Mouse (Mus musculus): ENCODE measurements around the gene Lbhd1.
"Not testable (repeated sequence)": the region's sequence is repeated elsewhere in the genome, so short reads cannot be mapped to it uniquely, and the experiment has no call there.

The Lbhd1 gene

DNA sequence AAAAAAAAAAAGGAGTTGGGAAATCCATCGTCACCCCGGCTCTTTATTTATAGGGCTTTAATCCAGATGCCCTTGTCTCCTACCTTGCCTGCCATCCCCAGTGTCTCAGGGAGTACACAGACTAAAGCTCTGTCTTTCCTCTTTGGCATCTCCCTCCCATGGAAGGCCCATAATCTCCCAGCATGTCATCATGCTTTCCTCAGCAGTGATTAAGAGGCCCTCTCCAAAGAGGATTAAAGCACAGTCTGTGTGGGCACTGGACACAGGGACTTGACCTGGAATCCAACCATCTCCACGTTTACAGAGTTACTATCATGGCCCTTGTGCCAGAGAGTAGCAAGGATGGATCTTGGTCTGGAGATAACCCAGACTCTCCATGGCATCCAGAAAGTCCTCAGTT is at the start of gene Lbhd1, which contains the start of gene Gm49403:
Gene Lbhd1 (plus strand): TSS at position 117 of the 400 bp plus-strand sequence.
Gene Gm49403 (plus strand): TSS at position 315 of the 400 bp plus-strand sequence.
- no peak for DNase-seq (ENCODE audit: extremely low read depth, low read depth)

DNA sequence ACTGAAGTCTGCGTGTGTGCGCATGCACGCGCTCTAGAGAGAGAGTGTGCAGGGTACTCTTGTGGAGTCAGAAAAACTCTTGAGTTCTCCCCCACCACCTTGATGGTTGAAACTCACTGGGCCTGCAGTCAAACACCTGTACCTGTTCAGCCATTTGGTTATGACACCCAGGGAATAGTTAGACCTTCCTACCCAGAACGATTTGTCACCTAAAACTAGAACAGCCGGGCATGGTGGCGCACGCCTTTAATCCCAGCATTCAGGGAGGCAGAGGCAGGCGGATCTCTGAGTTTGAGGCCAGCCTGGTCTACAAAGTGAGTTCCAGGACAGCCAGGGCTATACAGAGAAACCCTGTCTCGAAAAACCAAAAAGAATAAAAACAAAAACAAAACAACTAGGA is 47.2 kb upstream of the Lbhd1 start:
- not testable (repeated sequence) for DNase-seq (ENCODE audit: extremely low read depth, low read depth)

DNA sequence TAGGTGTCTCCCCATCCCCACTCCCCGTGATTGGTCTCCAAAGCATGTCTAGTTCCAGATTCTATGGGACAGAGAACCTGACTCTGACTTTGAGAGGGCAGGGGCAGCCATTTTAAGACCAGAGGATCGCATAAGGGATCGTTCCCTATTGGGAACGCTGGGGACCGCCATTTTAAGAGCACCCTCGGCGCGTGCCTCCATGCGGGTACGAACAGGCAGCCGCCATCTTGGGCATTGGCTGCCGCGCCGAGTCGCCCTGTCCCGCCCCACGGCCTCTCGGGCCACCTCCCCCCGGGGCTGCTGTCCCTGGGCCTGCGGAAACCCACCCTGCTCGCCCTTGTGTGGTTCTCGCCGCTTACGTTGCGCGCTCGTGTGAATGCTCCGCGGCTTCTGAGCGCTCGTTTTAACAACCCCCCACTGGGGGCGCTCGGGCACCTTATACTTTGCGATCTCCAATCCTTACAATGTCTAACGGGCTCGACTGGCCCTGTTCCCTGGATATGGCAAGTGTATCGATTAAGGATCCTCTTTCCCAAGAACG is 46.2 kb upstream of the Lbhd1 start, which contains the start of gene Bscl2:
Gene Bscl2 (plus strand): TSS at position 217 of the 541 bp plus-strand sequence.
- DNase-seq (ENCODE audit: extremely low read depth, low read depth), result peak; percentile 55

DNA sequence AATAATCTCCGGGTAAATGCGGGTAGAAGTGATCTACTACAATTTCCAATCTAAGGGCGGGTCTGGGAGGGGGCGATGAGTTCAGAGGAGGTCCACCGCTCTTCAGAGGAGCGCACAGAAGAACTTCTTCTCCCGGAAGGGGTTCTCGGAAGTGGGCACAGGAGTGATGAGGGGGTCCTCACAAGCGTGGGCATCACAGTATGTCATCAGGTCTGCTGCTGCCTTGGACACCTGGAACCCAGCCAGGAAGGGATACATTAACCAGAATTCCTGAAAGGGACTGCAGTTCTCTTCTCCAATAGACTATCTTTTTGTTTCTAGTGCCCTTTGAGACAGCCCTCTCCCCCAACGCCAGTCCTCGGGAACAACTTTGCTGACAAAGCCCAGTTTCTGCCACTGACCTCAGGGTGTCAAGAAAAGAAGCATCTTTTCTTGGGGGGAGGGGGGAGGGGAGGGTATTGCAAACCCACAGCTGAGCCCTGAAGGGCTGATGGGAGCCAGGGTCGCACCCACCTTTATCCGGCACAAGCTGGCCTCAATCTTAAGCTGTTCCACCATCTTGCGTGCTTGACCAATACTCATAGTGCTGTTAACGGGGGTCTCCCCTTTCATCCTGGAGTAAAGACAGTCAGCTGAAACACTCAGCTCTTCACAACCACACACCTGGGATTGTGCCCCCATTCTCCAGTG is 45.3 kb upstream of the Lbhd1 start:
- DNase-seq (ENCODE audit: extremely low read depth, low read depth), result no peak

DNA sequence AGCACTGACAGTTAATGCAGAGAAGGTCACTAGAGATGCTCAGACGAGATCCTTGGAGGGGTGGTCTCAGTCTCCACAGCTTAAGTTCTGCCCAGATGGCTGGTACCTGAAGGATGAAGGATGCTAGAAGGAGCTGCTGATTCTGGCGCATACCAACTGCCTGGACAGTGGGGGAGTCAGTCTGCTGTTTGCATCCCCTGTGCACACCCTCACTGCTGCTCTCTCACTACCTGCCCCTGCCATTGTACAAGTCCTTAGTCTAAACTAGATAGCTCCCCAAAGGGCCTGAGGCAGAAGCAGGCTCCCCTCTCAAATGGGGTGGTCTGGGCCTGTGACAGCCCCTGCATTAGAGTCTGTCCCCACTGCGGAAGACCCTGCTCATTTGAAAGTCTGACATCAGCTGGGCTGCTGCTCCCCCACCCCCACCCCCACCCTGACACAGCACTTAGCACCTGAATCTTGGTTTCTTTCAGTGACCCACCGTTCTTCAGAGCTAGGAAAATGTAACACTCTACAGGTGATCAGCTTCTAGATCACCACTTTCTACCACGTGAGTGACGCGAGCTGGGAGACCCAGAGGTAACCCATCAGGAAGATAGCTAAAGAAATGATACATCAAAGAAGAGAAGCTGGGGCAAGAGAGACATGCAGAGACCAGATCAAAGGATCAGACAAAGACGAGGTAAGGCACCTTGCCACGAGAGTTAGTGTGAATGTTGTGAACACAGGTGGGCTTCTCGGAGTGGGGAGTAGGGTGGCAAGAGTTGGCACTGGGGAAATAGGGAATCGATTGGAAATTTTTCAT is 44.2 kb upstream of the Lbhd1 start, which contains the start of gene Gng3:
Gene Gng3 (minus strand): TSS at position 92 of the 805 bp plus-strand sequence.
- DNase-seq (ENCODE audit: extremely low read depth, low read depth), result no peak

DNA sequence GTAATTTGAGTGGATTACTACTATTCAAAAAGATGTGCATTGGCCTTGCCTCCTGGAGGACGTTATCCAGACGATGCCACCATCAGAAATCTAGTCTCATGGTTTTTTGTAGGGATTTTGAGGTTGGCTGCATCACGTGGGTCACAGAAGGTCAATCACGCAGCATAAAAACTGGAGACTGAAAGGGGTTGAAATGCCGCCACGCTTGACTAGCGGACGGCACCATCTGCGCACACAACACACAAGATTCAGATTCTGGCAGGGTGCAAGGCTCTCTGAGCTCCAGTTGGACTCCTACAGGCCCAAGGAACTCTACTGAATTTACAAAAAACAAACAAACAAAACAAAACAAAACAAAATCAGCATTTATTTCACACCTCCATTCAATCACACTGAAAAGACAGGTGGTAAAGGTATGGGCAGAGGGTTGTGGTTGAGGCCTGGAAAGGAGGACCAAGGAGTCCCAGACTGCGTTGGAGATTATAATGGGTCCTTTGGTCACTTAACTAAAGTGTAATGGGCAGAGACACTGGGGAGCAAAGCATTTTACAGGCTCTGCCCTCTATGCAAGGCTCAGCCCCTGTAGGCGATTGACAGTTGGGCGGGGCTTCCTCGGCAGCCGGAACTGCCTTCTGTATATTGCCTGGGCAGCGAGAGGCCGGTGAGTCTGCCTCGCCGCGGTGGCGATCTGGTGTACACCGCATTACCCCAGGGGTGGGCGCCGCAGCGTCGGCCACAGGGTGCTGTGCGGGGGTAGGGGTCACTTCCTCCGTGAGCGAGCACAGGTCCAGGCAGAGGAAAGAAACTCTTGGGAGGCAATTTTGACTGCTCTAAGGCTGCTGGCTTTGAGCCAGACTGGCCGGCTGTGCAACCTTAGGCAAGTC is 43.4 kb upstream of the Lbhd1 start:
- DNase-seq (ENCODE audit: extremely low read depth, low read depth), result no peak

DNA sequence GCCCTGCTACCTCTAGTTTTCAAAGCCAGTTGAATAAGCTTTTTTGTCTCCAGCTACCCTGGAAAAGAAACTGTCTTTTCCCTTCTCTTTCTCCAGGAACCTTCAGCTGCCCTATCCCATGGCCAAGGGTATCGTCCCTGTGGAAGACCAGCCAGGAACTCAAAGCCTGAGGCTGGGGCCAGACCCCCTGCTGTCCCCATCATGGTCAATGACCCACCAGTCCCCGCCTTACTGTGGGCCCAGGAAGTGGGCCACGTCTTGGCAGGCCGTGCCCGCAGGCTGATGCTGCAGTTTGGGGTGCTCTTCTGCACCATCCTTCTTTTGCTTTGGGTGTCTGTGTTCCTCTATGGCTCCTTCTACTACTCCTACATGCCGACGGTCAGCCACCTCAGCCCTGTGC is 42.5 kb upstream of the Lbhd1 start:
- no peak for DNase-seq (ENCODE audit: extremely low read depth, low read depth)

DNA sequence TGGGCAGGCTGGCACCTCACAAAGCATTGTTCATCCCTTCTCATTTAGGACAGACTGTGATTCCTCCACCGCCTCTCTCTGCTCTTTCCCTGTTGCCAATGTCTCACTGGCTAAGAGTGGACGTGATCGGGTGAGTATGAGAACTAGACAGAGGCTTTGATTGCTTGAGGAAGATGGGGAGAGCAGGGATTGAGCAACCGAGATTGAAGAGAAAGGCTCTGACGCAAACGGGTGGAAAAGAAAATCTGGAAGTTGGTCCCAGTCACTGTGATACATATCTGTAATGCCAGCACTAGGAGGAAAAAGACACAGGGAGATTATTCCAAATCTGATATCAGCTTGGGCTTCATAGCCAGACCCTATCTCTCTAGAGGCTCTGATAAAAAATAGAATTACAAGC is 40.6 kb upstream of the Lbhd1 start:
- DNase-seq (ENCODE audit: extremely low read depth, low read depth), result no peak

DNA sequence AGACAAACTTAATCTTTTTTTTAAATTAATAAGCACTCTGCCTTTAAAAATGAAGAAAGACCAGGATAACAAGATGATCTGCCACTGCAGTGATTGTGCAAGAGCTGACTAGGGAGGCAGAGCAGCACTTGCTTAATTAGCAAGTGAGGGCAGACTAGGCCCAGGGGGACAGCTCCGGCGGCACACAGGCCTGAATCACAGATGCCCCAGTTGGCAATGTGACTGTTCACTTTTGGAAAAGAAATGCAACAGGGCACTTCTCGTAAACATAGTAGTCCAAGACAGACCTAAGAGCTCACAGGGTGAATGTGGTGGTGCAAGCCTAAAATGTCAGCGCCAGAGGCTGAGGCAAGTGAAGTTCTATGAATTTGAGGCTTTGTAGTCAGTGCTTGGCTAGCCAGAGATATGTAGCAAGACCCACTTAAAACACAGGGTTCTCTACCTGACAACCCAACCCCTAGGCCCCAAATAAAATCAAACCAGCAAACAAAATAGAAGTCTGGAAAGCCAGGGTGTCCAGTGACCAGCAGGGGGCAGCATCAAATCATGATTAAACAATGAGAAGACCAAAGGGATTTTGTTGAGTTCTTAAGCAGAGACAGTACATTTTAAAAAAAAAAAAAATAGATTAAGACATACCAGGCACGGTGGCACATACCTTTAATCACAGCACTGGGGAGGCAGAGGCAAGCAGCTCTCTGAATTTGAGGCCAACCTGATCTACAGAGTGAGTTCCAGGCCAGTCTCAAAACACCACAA is 39.0 kb upstream of the Lbhd1 start:
- no peak for DNase-seq (ENCODE audit: extremely low read depth, low read depth)

DNA sequence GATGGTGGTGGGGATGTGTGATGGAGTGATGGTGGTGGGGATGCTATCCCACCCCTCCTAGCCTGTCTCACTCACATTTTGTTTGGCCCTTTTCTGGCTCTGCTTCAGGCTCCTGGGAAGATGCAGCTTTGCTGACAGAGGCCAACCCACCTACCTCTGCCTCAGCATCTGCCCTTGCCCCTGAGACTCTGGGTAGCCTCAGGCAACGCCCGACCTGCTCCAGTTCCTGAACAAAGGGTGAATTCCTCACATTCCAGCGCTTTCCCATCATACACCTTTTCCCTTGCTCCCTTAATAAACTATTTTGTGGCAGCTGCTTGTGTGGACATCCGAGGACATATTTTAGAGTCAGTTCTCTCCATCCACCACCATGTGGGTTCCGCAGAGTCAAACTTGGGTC is 35.2 kb upstream of the Lbhd1 start:
- no peak for DNase-seq (ENCODE audit: extremely low read depth, low read depth)

DNA sequence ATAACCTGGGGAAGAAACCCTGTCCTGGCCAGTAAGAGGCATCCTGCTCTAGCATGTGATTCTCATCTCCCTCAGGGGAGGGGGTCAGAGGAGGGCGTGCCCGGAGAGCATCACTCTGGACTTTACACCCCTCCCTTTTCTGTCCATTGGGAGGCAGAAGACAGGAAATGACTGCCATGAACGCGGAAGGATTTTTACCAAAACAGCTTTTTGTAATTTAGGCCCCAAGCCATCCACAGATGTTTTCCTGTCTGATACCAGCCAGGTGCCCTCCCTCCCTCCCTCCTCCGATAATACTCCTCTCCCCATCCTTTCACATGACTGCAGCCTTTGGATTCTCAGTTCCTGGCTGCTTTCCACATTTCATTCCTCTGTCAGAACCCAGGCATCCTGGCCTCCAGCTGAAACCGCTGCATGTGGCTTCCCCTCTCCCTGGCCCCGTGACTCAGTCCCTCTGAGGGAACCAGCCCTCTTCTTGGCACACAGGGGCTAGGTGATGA is 33.1 kb upstream of the Lbhd1 start, which contains the start of gene Lrrn4cl:
Gene Lrrn4cl (plus strand): TSS at position 367 of the 500 bp plus-strand sequence.
- DNase-seq (ENCODE audit: extremely low read depth, low read depth), result no peak

DNA sequence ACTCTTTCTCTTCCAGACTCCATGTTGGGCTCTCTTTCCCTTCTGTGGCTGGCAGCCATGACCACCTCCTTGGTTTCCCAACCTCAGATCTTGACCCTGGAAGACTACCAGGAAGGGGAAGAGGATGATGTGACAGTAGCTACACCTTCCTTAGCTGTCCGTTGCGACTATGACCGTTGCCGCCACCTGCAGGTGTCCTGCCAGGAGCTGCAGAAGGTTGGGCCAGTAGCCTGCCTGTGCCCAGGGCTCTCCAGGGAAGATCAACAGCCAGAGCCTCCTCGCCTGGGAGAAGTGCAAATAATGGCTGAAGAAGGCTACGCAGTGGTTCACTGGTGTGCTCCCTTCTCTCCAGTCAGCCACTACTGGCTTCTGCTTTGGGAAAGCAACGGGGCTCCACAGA is 31.9 kb upstream of the Lbhd1 start:
- DNase-seq (ENCODE audit: extremely low read depth, low read depth), result no peak

DNA sequence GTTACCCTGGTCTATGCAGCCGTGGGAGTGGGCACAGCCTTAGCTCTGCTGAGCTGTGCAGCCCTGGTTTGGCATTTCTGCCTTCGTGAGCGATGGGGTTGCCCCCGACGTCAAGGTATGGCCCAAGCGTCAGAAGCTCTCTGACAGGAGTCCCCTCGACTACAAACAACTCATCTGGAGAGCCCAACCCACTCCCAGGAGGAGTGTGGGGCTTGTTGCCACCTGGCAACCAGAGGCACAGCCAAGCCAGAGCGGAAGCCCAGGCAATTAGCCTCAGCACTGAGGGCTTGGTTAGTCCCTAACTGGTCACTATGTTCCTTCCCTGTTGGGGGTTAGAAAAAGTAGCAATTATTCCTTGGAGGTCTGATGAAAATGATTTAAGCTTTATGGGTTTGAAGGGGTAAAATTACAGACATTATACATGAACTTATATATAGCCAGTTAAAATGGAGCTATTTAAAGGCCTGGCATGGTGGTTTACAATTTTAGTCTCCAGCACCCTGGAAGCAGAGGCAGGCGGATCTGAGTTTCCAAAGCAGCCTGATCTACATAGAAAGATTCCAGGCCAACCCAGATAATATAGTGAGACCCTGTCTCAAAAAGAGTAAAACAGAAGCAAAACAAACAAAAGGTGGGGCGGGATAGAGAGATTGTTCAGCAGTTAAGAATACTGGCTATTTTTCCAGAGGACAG is 31.1 kb upstream of the Lbhd1 start:
- DNase-seq (ENCODE audit: extremely low read depth, low read depth), result no peak

DNA sequence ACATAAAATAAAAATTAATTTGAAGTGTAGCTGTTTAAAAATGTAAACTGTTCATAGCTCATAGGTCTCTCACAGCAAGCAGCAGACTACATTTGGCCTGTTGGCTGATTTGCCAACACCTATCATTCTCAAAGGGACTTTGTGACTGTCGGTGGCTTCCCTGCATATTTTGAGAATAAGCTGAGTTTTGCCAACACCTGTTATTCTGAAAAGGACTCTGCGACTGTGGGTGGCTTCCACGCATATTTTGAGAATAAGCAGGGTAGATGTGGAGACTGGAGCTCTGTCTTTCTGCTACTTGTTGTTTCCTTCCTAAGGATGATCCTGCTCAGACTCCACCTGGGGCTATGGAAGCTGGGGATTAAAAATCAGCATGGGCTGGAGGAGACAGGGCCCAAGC is 30.4 kb upstream of the Lbhd1 start:
- DNase-seq (ENCODE audit: extremely low read depth, low read depth), result no peak

DNA sequence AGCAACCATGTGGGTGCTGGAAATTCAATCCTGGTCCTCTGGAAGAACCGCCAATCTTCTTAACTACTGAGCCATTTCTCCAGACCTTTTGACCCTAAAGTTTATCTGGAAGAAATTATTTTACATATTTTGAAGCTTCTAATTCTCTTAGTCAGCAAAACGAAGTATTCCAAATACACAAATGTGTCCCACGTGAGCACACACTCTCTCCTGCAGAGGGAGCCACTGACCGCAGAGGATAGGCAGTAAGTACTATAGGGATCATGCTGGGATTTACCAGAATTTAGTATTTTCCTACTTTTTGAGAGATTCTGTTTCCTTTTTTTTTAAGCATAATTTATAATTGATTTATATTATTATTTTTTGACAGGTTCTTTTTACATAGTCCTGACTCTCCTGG is 25.8 kb upstream of the Lbhd1 start:
- peak; percentile 43 for DNase-seq (ENCODE audit: extremely low read depth, low read depth)

DNA sequence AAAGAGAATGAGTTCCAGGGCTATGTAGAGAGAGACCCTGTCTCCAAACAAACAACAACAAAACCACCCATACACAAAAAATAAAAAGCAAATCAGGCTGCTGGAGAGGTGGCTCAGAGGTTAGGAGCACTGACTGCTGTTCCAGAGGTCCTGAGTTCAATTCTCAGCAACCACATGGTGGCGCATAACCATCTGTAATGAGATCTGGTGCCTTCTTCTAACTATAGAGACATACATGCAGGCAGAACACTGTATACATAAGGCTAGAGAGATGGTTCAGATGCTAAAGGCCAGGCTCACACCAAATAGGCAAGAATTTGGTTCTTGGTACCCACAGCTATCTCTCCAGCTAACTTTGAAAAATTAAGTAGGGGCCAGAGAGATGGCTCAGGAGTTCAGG is 24.5 kb upstream of the Lbhd1 start:
- DNase-seq (ENCODE audit: extremely low read depth, low read depth), result no peak

DNA sequence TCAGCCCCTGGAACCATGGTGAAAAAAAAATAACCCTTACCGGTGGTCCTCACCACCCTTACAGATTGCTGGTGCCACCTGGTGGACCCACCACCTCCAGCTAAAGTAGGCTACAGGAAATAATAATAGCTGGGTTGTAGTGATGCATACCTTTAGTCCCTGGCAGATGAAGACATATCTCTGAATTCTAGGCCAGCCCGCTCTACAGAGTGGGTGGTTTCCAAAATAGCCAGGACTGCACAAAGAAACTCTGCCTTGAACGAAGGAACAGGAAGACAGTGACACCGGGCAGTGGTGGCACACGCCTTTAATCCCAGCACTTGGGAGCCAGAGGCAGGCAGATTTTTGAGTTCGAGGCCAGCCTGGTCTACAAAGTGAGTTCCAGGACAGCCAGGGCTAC is 19.3 kb upstream of the Lbhd1 start:
- DNase-seq (ENCODE audit: extremely low read depth, low read depth), result no peak

DNA sequence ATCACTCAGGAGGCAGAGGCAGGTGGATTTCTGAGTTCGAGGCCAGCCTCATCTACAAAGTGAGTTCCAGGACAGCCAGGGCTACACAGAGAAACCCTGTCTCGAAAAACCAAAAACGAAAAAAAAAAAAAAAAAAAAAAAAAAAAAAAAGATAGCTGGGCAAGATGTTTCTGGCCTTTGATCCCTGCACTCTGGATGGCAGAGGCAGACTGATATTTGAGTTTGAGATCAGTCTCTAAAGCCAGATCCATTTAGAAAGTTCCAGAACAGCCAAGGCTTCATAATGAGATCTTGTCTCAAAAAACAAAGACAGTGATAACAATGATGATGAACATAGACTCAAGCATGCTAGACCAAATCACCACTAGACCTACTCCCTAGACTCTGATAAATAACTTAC is 13.2 kb upstream of the Lbhd1 start:
- not testable (repeated sequence) for DNase-seq (ENCODE audit: extremely low read depth, low read depth)

DNA sequence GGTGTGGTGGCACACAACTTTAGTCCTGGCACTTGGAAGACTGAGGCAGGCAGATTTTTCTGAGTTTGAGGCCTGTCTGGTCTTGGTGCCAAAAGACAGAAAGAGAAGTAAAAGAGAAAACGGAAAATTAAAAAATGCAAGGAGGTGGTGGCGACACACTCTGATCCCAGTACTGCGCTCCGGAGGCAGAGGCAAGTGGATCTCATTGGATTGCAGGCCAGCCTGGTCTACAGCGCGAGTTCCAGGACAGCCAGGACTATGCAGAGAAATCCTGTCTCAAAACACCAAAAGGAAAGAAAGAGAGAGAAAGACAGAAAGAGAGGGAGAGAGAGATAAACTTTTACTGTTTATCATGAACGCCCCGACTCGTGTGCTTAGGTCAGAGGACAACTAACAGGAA is 12.7 kb upstream of the Lbhd1 start:
- DNase-seq (ENCODE audit: extremely low read depth, low read depth), result no peak
